Mouse (Mus musculus) right cerebral cortex, postnatal 25 days (tissue): ENCODE results near the gene Olfr380.

ENCODE experiments used
- DNase-seq: peaks from one replicate; pipeline ENCODE4 v3.0.0; 2022

The Olfr380 gene

DNA sequence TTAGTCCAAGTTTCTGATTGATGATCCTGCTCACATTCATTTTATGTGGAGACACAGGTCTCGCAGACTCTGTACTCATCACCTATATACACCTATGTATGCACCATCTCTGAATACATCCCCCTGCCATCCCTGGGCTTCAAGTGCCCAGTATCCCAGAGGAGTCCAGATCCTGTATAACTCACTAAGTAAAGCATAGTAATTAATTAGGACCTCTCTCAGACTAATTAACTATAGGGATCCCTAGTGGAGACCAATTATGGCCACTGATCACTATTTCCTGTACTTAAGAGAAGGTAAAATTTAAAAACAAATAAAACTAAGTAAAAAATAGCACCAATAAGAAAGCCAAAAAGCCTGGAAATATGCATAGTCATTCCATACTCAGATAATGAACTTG is at the start of gene Olfr380:
TSS of gene Olfr380 (minus strand) at position 101 of the 400 bp plus-strand sequence.
- DNase-seq, result no peak

GRCm38 (mm10) chr11:73491503-73491902 is 34.2 kb upstream of the Olfr380 start, which contains the start of gene Olfr381:
Gene Olfr381 (minus strand): TSS chr11:73491603.
- no peak for DNase-seq

DNA sequence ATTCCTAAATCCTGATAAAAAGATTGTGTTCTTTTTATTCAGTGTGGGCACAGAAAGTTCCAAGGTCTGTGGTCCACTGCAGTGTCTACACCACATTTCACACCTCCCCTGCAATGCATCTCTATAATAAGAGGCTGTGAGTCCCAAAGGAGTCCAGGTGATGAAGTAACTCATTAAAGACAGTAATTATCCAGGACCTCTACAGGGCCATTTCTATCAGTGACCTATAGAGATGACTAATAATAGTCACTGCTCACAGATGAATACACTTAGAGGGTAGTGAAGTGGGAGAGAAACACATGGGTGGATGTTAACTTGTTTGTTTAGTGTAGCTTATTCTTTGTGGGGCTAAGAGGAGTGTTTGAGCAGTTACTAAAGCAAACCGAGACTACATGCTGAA is 28.9 kb downstream of the Olfr380 start, which contains the start of gene Olfr378:
TSS of gene Olfr378 (minus strand) at position 101 of the 400 bp plus-strand sequence.
- DNase-seq, result no peak
